ENCODE assay signal across 8 mouse cellular contexts in the genomic region with DNA sequence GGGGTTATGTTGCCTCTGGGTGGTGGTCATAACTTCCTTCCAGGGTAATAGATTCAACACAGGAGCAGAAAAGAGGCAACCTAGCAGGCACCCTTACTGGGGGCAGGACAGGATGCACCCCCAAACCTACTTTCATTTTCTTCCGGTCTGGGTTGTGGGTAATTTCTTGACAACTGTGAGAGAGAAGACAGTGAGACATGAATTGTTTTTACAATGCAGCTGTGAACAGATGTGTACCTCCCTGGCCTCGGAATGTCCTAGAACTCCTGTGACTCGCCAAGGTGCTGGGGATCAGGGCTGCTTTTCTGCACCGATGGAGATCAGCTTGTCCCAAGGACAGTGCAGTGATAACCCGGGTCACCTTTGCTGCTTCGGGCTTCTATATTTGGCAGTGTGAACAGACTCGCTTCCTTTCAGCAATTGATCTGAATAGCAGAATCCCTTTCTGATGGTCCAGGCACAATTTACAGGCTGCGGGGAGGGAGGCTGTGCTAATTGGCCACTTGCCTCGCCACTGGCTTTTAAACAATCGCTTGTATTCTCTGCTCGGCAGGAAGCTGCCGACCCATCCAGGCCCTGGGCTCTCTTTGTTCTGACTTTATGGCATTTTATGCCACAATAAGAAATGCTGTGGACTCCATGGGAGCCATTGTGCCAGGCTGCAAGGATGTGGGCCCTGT.
DNase-seq lines count a peak whose midpoint lies in the region; ATAC-seq and TF ChIP-seq lines count a peak whose summit lies in the region.

No protein-coding gene starts in this region.

- no peak for TF ChIP-seq POLR2A in brain, embryonic 14.5 days (IDR thresholded peaks at IDR 0.05; ENCODE audit: borderline replicate concordance, extremely low read depth, insufficient read depth, insufficient read length, poor library complexity, severe bottlenecking)

- no peaks in the 10 kb centered on the region for H3K9me3 ChIP-seq in heart, embryonic 13.5 days
- no peaks in the 10 kb centered on the region for H3K9me3 ChIP-seq in kidney, embryonic 14.5 days (ENCODE audit: control insufficient read depth, low read length)
- H3K9me3 ChIP-seq in liver, embryonic 15.5 days (replicated peaks), result no peaks in the 10 kb centered on the region

- no peak for ATAC-seq in heart, embryonic 13.5 days (ENCODE audit: extremely low read depth, insufficient number of reproducible peaks, low FRiP score, low TSS enrichment)
- ATAC-seq in kidney, embryonic 14.5 days (ENCODE audit: low FRiP score, low TSS enrichment), result no peak
- no peak for ATAC-seq in liver, embryonic 15.5 days (ENCODE audit: insufficient read depth)

- H3K4me2 ChIP-seq in heart, embryonic 13.5 days, result peak overlapping the region; percentile 79
- H3K4me2 ChIP-seq in kidney, embryonic 14.5 days (replicated peaks; ENCODE audit: low read depth, low read length), result peak overlapping the region; percentile 10; the same call in 1 of the 2 replicates
- H3K4me2 ChIP-seq in liver, embryonic 15.5 days, result peak overlapping the region; percentile 58

- peak overlapping the region; percentile 68 for H3K4me3 ChIP-seq in heart, embryonic 13.5 days
- no peak overlapping the region for H3K4me3 ChIP-seq in kidney, embryonic 14.5 days (ENCODE audit: low read length)
- H3K4me3 ChIP-seq in liver, embryonic 15.5 days (replicated peaks), result peak overlapping the region; percentile 26

- H3K36me3 ChIP-seq in heart, embryonic 13.5 days, result no peaks in the 10 kb centered on the region
- no peaks in the 10 kb centered on the region for H3K36me3 ChIP-seq in kidney, embryonic 14.5 days (ENCODE audit: control insufficient read depth, insufficient read depth, low read length)
- H3K36me3 ChIP-seq in liver, embryonic 15.5 days (replicated peaks), result no peaks in the 10 kb centered on the region

- DNase-seq in embryo, embryonic 10 days (ENCODE audit: low spot score), result peak; percentile 58
- no peak for DNase-seq in embryo, embryonic 9.5 days (ENCODE audit: extremely low spot score)
- peak; percentile 70 for DNase-seq in brain, embryonic 14.5 days (ENCODE audit: low read depth)
- DNase-seq in right cerebral cortex, postnatal 25 days, result peak; percentile 39
- DNase-seq in testis, postnatal 10 days (ENCODE audit: low spot score), result no peak

- no peaks in the 10 kb centered on the region for H3K27me3 ChIP-seq in heart, embryonic 13.5 days (replicated peaks)
- no peaks in the 10 kb centered on the region for H3K27me3 ChIP-seq in kidney, embryonic 14.5 days (ENCODE audit: control insufficient read depth, insufficient read depth, low read length)
- H3K27me3 ChIP-seq in liver, embryonic 15.5 days, result peaks cover 41% of the 10 kb centered on the region

- 19% methylated on average over 12 of the region's 12 CpGs for WGBS in heart, embryonic 13.5 days
- WGBS in kidney, embryonic 14.5 days, result 25% methylated on average over 12 of the region's 12 CpGs
- WGBS in liver, embryonic 15.5 days (ENCODE audit: insufficient replicate concordance), result 20% methylated on average over 12 of the region's 12 CpGs

- H3K9ac ChIP-seq in heart, embryonic 13.5 days, result peak overlapping the region; percentile 85
- H3K9ac ChIP-seq in kidney, embryonic 14.5 days (ENCODE audit: low read depth, low read length), result no peak overlapping the region; the same call in 1 of the 2 replicates
- H3K9ac ChIP-seq in liver, embryonic 15.5 days, result peak overlapping the region; percentile 26

- TF ChIP-seq CTCF in brain, embryonic 14.5 days (IDR thresholded peaks at IDR 0.05; ENCODE audit: borderline replicate concordance, extremely low read depth, insufficient read depth, insufficient read length), result no peak

- H3K4me1 ChIP-seq in heart, embryonic 13.5 days, result peaks cover 79% of the 10 kb centered on the region
- H3K4me1 ChIP-seq in kidney, embryonic 14.5 days (ENCODE audit: control insufficient read depth, insufficient read depth, low read length), result peaks cover 3% of the 10 kb centered on the region; the same call in 1 of the 2 replicates
- peaks cover 65% of the 10 kb centered on the region for H3K4me1 ChIP-seq in liver, embryonic 15.5 days (replicated peaks)

- H3K27ac ChIP-seq in heart, embryonic 13.5 days (replicated peaks), result peak overlapping the region; percentile 75
- no peak overlapping the region; the same call in 1 of the 2 replicates for H3K27ac ChIP-seq in kidney, embryonic 14.5 days (ENCODE audit: low read depth, low read length)
- H3K27ac ChIP-seq in liver, embryonic 15.5 days (replicated peaks), result peak overlapping the region; percentile 94

Comparison
In these comparisons a context has a peak if more than half of its experiments do, and no peak if none do; other contexts are left out.
1. DNase-seq: peak in embryo, embryonic 10 days (single experiment), brain, embryonic 14.5 days (single experiment) and right cerebral cortex, postnatal 25 days (single experiment); none in embryo, embryonic 9.5 days (single experiment) and testis, postnatal 10 days (single experiment).
2. H3K4me2 ChIP-seq: peak in every context shown above with its lines; median percentile 79 in heart, embryonic 13.5 days; 58 in liver, embryonic 15.5 days; 10 in kidney, embryonic 14.5 days.